In the genomic region with DNA sequence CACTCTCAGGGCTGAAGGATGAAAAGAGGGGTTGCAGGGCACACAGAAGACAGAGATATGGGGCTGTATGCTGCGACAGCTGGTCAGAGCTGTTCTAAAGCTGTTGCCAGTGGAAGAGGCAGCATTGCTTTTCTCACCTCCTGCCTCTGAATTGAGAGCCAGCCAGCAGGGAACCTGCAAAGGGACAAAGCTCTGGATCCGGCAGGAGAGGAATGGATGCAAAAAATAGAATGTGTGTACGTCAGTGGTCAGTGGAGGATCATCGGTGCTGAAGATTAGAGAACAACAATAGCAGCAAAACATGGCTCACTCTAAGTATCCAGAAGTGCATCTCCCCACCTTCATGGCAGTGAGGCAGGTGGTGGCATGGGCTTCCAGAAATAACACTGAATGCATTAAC, we compare ENCODE assay signal across 30 mouse cellular contexts.
DNase-seq lines count a peak whose midpoint lies in the region; ATAC-seq and TF ChIP-seq lines count a peak whose summit lies in the region.
"Had no signal": no experiment of that assay in that cellular context is flagged by ENCODE, and none has a peak within 500 bp of the region (broad histone marks: within the 10 kb centered on the region; RNA-seq: fewer than 3 reads in every experiment).

No protein-coding gene starts in this region.

- no peak overlapping the region for H3K4me2 ChIP-seq in midbrain, embryonic 11.5 days
- no peak overlapping the region for H3K4me2 ChIP-seq in midbrain, embryonic 14.5 days (ENCODE audit: low read length)
- H3K4me2 ChIP-seq: heart, embryonic 11.5 days; hindbrain, embryonic 13.5 days; limb, embryonic 15.5 days; liver, embryonic 13.5 days; midbrain, embryonic 13.5 days; stomach, embryonic 15.5 days had no signal

- H3K36me3 ChIP-seq in midbrain, embryonic 11.5 days (ENCODE audit: control insufficient read depth, insufficient read depth, low read length): no peaks in the 10 kb centered on the region
- no peaks in the 10 kb centered on the region for H3K36me3 ChIP-seq in midbrain, embryonic 14.5 days (ENCODE audit: control insufficient read depth, insufficient read depth, low read length)
- H3K36me3 ChIP-seq: hindbrain, embryonic 13.5 days; limb, embryonic 10.5 days; limb, embryonic 15.5 days; liver, embryonic 13.5 days; midbrain, embryonic 13.5 days; stomach, embryonic 15.5 days had no signal

- intact Hi-C loops in left cerebral cortex, adult 2 months (cut with DNase I): loop anchor here (10.0 kb wide), 1 partner anchor 227 kb away; no protein-coding TSS in a partner anchor

- WGBS in midbrain, embryonic 11.5 days: 57% methylated on average over 4 of the region's 4 CpGs
- WGBS in midbrain, embryonic 14.5 days: 54% methylated on average over 4 of the region's 4 CpGs

- no peak overlapping the region for H3K27ac ChIP-seq in midbrain, embryonic 11.5 days (ENCODE audit: low read depth, low read length)
- no peak overlapping the region for H3K27ac ChIP-seq in midbrain, embryonic 14.5 days (replicated peaks; ENCODE audit: low read depth, low read length)
- peak overlapping the region; percentile 40 for H3K27ac ChIP-seq in left cerebral cortex, adult 2 months
- H3K27ac ChIP-seq: hindbrain, embryonic 13.5 days; limb, embryonic 10.5 days; limb, embryonic 15.5 days; liver, embryonic 13.5 days; midbrain, embryonic 13.5 days; stomach, embryonic 15.5 days had no signal

- ATAC-seq in midbrain, embryonic 11.5 days (ENCODE audit: low FRiP score): no peak
- no peak for ATAC-seq in midbrain, embryonic 14.5 days (ENCODE audit: low FRiP score, low TSS enrichment)
- ATAC-seq: CD4-positive, CD25-positive, alpha-beta regulatory T cell, adult 4 months; forebrain, embryonic 16.5 days; intestine, embryonic 16.5 days; lung, postnatal 0 days; midbrain, embryonic 13.5 days had no signal

- H3K27me3 ChIP-seq in midbrain, embryonic 11.5 days (ENCODE audit: control insufficient read depth, insufficient read depth, low read length): no peaks in the 10 kb centered on the region
- no peaks in the 10 kb centered on the region for H3K27me3 ChIP-seq in midbrain, embryonic 14.5 days (ENCODE audit: control insufficient read depth, insufficient read depth, low read length)
- H3K27me3 ChIP-seq: hindbrain, embryonic 13.5 days; limb, embryonic 15.5 days; liver, embryonic 13.5 days; megakaryocyte, embryonic 14.5 days; midbrain, embryonic 13.5 days; stomach, embryonic 15.5 days had no signal

- peak; percentile 33 to 43 for DNase-seq in cerebellum, postnatal 10 days
- DNase-seq in cerebellum, adult 8-10 months: no peak
- peak; percentile 28 for DNase-seq in midbrain, embryonic 11.5 days (ENCODE audit: low spot score, missing footprints)
- DNase-seq in midbrain, embryonic 14.5 days: no peak
- no peak for DNase-seq in left cerebral cortex, adult 2 months (ENCODE audit: extremely low spot score in 1 of 2, low spot score in 2 of 2)
- DNase-seq in thymus, postnatal 4 days: no peak
- no peak for DNase-seq in spleen, postnatal 36 days (ENCODE audit: low spot score in 2 of 2)
- DNase-seq: adrenal gland, postnatal 14 days; gastrocnemius, postnatal 25 days; heart, adult 18-20 months; heart, postnatal 36 days; kidney, adult 9 months; kidney, postnatal 10 days; layer of hippocampus, postnatal 36 days; liver, embryonic 13.5 days; lung, adult 18-20 months; lung, postnatal 4 days; thymus, postnatal 14 days had no signal

- TF ChIP-seq CTCF in left cerebral cortex, adult 2 months (IDR thresholded peaks at IDR 0.05): no peak

- no peaks in the 10 kb centered on the region for H3K4me1 ChIP-seq in midbrain, embryonic 11.5 days (ENCODE audit: control insufficient read depth, insufficient read depth, low read length)
- no peaks in the 10 kb centered on the region for H3K4me1 ChIP-seq in midbrain, embryonic 14.5 days (ENCODE audit: control insufficient read depth, insufficient read depth, low read length)
- H3K4me1 ChIP-seq: hindbrain, embryonic 13.5 days; limb, embryonic 10.5 days; limb, embryonic 15.5 days; liver, embryonic 13.5 days; megakaryocyte, embryonic 14.5 days; midbrain, embryonic 13.5 days; stomach, embryonic 15.5 days had no signal

- no peak overlapping the region for H3K4me3 ChIP-seq in midbrain, embryonic 11.5 days (ENCODE audit: low read depth, low read length)
- H3K4me3 ChIP-seq in midbrain, embryonic 14.5 days (replicated peaks; ENCODE audit: low read depth, low read length): no peak overlapping the region
- H3K4me3 ChIP-seq in left cerebral cortex, adult 2 months: no peak overlapping the region
- H3K4me3 ChIP-seq: erythroblast, embryonic 14.5 days; hindbrain, embryonic 13.5 days; limb, embryonic 10.5 days; limb, embryonic 15.5 days; liver, embryonic 13.5 days; megakaryocyte, embryonic 14.5 days; midbrain, embryonic 13.5 days; stomach, embryonic 15.5 days had no signal

- H3K9ac ChIP-seq in midbrain, embryonic 11.5 days (ENCODE audit: low read length): no peak overlapping the region
- H3K9ac ChIP-seq in midbrain, embryonic 14.5 days (replicated peaks; ENCODE audit: low read length): no peak overlapping the region
- H3K9ac ChIP-seq: hindbrain, embryonic 13.5 days; limb, embryonic 15.5 days; liver, embryonic 13.5 days; midbrain, embryonic 13.5 days; stomach, embryonic 15.5 days had no signal

- H3K9me3 ChIP-seq in midbrain, embryonic 11.5 days (ENCODE audit: control insufficient read depth, low read length): no peaks in the 10 kb centered on the region
- no peaks in the 10 kb centered on the region for H3K9me3 ChIP-seq in midbrain, embryonic 14.5 days (ENCODE audit: control insufficient read depth, low read length)
- H3K9me3 ChIP-seq: hindbrain, embryonic 13.5 days; limb, embryonic 10.5 days; limb, embryonic 15.5 days; liver, embryonic 13.5 days; midbrain, embryonic 13.5 days; stomach, embryonic 15.5 days had no signal

Comparison
In these comparisons a context has a peak if more than half of its experiments do, and no peak if none do; other contexts are left out.
1. DNase-seq: peak in cerebellum, postnatal 10 days (2 of 2) and midbrain, embryonic 11.5 days (single experiment); none in cerebellum, adult 8-10 months (single experiment), midbrain, embryonic 14.5 days (single experiment), left cerebral cortex, adult 2 months (0 of 2), thymus, postnatal 4 days (single experiment) and spleen, postnatal 36 days (0 of 2).